Mouse (Mus musculus) spleen, postnatal 10 days (tissue): Measurements from ENCODE around the gene Desi1.

Source experiments
- DNase-seq, 2 experiments: peaks; one replicate each; pipeline ENCODE4 v3.0.0; 2021 to 2022; ENCODE audit warnings: low spot score in 2 of 2

Gene Desi1

DNA sequence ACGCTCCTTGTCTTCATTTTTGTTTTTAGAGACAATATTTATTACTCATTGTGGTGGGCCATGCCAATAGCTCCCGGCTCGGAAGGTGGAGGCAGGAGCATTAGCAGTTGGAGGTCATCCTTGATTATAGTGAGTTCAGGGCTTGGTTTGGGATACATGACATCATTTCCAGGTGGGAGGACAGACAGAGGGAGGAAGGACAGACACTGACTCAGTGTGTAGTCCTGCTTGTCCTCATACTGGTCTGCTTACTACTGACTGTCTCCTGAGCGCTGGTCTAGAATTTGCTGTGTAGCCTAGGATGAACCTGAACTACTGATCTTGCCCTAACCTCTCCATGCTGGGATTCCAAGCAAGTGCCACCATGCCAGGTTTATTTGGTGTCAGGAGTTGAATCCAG, at the start of gene Desi1:
Desi1 (minus strand) TSS at position 101 of the 400 bp plus-strand sequence.
- no peak for DNase-seq

DNA sequence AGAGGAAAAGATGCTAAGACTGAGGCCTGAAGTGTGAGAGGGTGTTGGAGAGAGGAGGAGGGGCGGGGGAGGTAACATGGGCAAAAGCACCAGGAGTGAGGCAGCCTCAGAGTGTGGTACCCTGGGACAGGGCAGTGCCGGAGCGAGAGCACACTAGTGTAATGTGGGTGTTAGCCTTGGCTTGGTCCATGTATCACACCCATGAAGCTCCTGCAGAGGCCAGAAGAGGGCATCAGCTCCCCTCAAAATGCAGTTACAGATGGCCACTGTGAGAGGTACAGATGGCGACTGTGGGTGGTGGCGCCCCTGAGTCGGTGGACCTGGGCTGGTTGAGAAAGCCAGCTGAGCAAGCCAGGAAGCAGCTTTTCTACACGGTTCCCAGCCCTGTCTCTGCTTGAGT, 47.5 kb upstream of the Desi1 start:
- peak in 1 of 2 experiments; percentile 49 for DNase-seq

- no peak for DNase-seq
These were observed 46.2 kb upstream of the Desi1 start for GRCm38 (mm10) chr15:82079883-82080282.

DNA sequence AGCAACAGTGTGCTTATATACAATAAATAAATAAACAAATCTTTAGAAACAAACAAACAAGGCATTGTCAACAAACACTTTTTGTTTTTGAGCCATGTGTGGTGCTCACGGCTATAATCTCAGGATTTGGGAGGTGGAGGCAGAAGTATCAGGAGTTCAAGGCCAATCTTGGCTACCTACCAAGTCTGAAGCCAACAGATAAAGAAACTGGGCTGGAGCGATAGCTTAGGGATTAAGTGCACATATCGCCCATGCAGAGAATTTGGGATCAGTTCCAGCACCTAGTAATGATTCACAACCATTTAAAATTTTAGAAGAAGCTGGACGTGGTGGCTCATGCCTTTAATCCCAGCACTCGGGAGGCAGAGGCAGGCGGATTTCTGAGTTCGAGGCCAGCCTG, 39.8 kb upstream of the Desi1 start:
- DNase-seq, result no peak

GRCm38 (mm10) chr15:82071816-82072469, 38.3 kb upstream of the Desi1 start:
- no peak for DNase-seq

DNA sequence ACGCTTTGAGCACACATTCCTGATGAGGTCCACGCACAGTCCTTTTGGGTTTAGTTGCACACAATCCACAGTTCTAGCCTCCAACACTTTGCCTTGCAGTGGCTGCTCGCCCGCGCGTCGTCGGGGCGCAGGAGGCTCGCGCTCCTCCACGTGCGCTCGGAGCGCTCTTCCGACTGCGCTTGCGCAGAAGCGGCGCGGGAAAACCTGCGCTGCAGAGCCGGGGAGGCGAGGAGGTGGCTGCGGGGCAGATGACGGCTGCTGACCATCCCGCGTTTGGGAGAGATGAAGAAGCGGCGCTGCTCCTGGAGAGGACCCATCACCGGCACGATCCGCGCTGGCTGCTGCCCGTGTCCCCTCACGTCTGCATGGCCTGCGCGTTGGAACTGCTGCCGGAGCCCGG, 36.2 kb upstream of the Desi1 start, which contains the start of gene Mei1:
Mei1 (plus strand) TSS at position 99 of the 400 bp plus-strand sequence.
- no peak for DNase-seq

DNA sequence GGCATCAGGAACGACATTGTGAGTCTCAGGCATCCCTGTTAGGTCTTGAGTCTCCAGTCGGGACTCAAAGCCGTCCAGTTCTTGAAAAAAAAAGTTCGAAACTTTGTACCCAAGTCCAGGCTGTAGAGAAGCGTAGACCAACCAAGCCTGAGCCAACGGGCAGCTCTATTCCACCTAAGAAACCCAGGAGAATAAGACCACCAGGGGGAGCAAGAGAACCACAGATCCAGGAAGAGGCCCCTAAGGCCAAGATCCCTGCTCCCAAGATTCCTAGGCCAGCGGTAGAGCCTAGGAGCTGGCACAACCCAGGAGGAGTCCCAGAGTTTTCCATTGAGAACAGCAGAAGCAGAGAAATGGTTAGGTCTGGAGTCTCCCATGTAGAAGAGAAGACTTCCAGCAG, 31.8 kb upstream of the Desi1 start:
- DNase-seq, result peak; percentile 31 to 65

DNA sequence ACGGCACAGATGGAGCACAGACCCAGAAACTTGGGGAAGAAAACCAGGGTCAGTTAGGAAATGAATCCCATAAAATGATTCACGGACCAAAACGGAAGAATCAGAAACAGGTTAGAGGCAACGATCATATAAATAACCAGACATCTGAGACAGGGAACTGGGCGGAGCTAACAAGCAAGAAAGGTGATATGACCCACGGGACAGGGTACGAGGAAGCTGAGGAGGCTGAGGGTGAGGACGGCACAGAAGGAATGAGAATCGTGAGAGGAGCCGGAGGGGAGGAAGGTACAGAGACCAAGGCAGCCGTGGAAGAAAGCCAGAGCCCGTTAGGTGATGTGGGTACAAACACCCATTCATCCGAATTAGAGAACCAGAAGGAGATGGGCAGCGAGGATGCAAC, 30.2 kb upstream of the Desi1 start:
- no peak for DNase-seq

DNA sequence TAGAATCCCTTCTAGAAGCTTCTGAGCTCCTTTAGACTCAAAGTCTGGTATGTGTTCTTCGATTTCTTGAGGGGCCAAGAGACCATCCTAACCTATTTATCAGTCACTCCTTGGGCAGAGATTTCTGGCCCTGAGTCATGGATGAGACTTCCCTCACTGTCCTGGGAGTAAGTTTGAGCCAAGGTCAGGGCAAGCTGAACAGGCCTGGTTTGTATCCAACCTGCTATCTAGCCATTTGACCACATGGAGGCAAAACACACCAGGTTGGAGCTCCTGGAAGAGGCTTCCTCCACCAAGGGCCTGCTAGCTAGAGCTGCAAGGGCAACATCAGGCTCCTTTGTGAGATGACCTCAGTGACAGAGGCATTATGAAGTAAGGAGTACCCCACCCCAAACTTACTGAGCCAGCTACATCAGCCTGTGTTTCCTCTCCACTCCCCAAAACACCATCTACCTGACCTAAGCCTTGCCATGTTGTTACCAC, 25.1 kb upstream of the Desi1 start, which contains the start of gene 4930407I10Rik:
4930407I10Rik (plus strand) TSS at position 433 of the 483 bp plus-strand sequence.
- no peak for DNase-seq

DNA sequence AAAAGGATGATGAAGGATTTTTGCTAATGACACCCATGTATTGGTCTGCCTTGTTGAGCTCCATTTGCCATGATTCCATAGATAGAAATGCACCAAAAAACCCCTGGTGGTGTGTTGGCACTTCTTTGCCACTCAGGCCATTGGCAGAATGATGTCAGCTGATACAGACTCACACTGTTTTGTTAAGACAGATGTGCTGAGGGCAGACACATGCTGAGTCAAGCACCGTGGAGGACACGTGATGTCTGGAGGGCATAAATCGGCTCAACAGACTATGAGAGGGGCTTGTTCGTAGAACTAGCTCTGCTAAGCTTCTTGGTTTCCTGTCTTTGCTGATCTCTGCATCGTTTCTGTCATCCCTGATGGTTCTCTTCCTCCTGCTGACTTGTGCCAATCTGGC, 18.9 kb upstream of the Desi1 start:
- no peak for DNase-seq

DNA sequence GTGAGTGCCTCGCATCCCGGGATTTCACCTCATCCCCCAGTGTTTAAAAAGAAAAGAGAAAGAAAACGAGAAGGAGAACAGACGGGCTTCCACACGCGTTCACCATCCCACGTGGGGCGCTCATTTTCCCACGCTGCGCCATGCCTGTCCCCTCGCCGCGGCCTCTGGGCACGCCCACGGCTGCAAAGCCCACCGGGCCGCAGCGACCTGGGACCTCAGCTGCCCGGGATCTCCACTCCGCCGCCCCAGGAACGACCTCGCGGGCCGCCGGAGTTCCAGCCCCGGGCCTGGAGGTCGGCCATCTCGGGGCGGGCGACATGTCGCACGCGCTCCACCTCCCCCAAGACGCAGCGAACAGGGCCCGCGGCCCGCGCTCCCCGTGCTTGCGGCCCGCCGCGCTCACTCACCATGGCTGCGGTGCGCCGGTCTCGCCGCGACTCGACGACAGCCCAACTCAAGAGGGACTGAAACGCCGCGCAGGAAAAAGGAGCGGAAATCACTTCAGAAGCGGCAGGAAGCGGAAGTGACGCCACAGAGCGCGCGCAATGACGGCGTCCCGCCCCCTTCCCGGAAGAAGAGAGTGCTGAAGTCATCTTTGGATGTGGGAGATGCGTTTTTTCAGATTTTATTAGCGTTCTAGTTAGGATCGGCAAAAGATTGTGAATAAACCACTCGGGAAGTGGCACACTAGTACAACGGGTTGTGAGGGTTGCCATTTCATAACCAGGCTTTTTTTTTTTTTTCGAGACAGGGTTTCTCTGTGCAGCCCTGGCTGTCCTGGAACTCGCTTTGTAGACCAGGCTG, 13.6 kb upstream of the Desi1 start, which contains the start of gene Snu13:
Snu13 (minus strand) TSS at position 519 of the 804 bp plus-strand sequence.
- DNase-seq, result peak; percentile 87 to 95

GRCm38 (mm10) chr15:82046246-82046891, 12.7 kb upstream of the Desi1 start:
- peak; percentile 19 to 36 for DNase-seq

DNA sequence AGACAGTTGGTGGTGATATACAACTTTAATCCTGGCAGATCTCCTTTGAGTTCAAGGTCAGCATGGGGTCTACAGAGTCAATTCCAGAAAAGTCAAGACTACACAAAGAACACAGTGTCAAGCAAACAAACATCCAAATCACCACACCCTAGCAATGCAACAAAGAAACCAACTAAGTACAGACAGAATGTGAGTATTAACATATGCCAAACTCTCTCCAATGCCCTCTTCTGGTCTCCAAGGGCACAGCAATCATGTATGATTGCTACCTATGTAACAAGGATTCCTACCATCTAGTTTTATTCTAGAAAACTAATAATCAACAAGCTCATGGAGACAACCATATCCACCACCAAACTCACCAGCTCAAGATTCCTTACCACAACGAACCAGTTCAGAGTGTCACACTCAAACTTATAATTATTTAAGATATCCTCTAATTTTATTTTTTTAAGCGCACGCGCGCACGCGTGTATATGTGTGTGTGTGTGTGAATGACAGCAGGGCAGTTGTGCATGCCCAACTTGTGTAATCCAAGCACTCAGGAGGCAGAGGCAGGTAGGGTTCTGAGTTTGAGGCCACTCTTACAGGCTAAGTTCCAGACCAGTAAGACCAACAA, 10.6 kb upstream of the Desi1 start:
- peak in 1 of 2 experiments; percentile 55 for DNase-seq

- DNase-seq, result peak in 1 of 2 experiments; percentile 65
These were observed 7.0 kb upstream of the Desi1 start for GRCm38 (mm10) chr15:82040650-82041049.

DNA sequence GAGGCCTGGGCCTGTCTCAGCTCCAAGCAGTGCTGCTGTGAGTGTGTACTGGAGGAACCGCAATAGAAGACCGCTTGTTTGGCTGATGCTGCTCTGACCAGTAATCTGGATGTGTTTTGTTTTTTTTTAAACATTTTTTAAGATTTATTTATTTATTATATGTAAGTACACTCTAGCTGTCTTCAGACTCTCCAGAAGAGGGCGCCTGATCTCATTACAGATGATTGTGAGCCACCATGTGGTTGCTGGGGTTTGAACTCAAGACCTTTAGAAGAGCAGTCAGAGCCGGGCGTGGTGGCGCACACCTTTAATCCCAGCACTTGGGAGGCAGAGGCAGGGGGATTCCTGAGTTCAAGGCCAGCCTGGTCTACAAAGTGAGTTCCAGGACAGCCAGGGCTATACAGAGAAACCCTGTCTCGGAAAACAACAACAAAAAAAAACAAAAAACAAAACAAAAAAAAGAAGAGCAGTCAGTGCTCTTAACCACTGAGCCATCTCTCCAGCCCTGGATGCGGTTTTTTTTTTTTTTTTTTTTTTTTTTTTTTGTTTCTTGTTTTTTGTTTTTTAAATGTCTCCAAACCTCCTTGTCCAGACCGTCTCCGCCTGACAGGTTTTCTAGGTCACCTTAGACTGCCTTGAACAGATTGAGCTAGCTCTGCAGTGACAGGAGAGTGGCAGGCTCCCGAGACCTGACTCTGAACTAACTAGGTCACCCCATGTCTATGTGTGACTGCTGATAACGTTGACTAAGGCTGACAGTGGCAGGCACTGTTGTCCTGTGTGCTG, 2.4 kb upstream of the Desi1 start:
- peak in 1 of 2 experiments; percentile 54 for DNase-seq

DNA sequence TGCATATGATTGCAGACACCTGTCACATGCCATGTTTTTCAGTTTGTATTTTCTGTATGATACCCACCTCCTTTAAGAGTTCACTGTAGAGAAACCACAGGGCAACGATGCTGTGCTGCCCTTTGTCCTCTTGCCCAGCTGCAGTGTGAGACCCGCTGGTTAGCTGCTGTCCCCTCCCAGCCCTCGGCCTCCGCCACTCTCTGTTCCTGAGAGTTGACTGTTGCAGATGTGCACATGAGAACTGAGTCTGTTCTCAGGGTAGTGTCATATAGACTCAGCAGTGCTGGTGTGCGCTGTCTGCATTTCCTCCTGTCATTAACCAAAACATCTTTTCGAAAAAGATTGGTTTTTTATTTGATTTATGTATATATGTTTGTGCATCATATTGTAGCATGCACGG, 1.3 kb downstream of the Desi1 start:
- no peak for DNase-seq

DNA sequence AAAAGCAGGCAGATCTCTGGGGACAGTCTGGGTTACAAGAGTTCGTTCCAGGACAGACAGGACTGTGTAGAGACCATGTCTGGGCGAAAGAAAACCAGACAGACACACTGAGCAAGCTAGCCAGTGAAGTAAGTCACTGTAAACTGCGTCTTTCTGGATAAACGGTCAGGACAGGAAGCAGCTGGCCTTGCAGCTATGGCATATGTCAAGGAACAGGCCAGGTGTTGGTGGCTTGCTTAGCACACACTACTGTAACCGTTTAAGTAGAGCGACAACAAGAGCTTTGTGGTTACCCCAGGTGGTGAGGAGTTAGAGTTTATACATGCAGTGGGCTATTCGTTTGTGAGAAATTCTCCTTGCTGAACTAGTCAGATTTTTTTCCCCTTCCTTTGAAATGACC, 5.9 kb downstream of the Desi1 start:
- DNase-seq, result peak in 1 of 2 experiments; percentile 35

DNA sequence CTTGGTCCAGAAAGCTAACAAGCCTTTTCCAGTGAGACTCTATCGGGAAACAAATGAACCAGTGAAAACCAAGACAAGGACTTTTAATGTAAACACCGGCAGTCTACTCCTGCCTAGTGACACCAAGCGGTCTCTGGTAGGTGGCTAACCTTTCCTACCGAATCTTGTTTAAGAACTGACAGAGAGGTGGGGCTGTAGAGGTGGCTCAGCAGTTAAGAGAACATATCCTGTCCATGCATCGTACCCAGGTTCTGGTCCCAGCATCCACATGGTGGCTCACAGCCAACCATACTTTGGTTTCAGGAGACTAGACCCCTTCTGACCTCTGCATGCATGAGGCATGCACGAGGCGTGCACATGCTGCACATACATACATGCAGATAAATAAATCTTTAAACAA, 6.4 kb downstream of the Desi1 start:
- no peak for DNase-seq

DNA sequence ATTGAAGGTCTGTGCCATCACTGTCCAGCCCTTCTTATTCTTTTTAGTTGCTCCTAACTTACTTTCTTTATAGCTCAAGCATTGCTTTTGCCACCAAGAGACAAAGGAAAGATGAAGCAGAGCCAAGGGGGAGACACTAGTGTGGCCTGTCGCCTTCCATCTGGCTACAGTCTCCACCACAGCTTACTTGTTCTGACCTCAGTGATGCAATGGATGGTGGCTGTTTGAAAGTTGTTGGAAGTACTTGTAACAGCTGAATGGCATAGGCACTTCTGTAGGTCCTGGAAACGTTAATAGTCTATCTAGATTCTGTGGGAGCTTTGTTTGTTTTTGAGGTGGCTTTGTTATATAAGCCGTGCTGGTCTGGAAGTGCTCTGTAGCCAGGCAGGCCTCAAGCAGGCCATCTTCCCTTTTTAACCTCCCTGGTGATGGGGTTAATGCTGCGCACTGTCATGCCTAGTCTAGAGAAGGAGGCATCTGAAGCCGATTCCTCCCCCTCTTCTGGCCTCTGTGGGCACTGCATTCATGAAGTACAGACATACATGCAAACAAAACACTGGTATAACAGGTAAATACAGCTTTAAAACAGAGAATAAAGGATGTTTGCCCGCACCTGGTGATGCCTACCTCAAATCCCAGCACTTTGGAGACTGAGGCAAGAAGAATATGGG, 9.6 kb downstream of the Desi1 start:
- DNase-seq, result no peak

GRCm38 (mm10) chr15:82022535-82023088, 11.1 kb downstream of the Desi1 start:
- no peak for DNase-seq
